Mouse (Mus musculus) neural tube, embryonic 12.5 days (tissue): ENCODE results near the gene Saa3. TPM values are rescaled to one million over a fixed set of nuclear protein-coding genes. Genes with fewer than 3 reads are reported as not detected.
"Not testable (repeated sequence)": the region's sequence is repeated elsewhere in the genome, so short reads cannot be mapped to it uniquely, and the experiment has no call there.

Experiments
- ATAC-seq: fragments of 200-750 bp; cut with Nextera tagmentation; 2 replicates; pipeline ENCODE4 v1.8.0; 2017; ENCODE audit warnings: low read depth, mild to moderate bottlenecking, moderate TSS enrichment, moderate library complexity; ENCODE audit not compliant: low FRiP score
- H3K27ac ChIP-seq: fragments of 300-500 bp; sonication (generic); 2 replicates; pipeline ENCODE4 v1.5.1; 2016
- H3K27me3 ChIP-seq: fragments of 300-500 bp; sonication (generic); replicated peaks from 2 replicates; pipeline ENCODE4 v1.6.1; 2016; ENCODE audit warnings: mild to moderate bottlenecking
- H3K36me3 ChIP-seq: fragments of 300-500 bp; sonication (generic); 2 replicates; pipeline ENCODE4 v1.6.1; 2016; ENCODE audit warnings: mild to moderate bottlenecking
- H3K4me1 ChIP-seq: fragments of 300-500 bp; sonication (generic); 2 replicates; pipeline ENCODE4 v1.6.1; 2016
- H3K4me2 ChIP-seq: fragments of 300-500 bp; sonication (generic); replicated peaks from 2 replicates; pipeline ENCODE4 v1.6.1; 2016; ENCODE audit warnings: mild to moderate bottlenecking
- H3K4me3 ChIP-seq: fragments of 300-500 bp; sonication (generic); 2 replicates; pipeline ENCODE4 v1.5.1; 2016
- H3K9ac ChIP-seq: fragments of 300-500 bp; sonication (generic); 2 replicates; pipeline ENCODE4 v1.6.1; 2016; ENCODE audit warnings: mild to moderate bottlenecking
- H3K9me3 ChIP-seq: fragments of 300-500 bp; sonication (generic); 2 replicates; pipeline ENCODE4 v1.6.1; 2016; ENCODE audit warnings: mild to moderate bottlenecking
- WGBS: fragments of 180-500 bp; shearing (Covaris S2); methylation state at CpG from one replicate; pipeline ENCODE4 v1.1.7; 2016; 5-methylcytosine and 5-hydroxymethylcytosine counted together
- polyA plus RNA-seq: library from polyadenylated mRNA; unstranded; fragments of >200 nt; fragmentation: Nextera tagmentation; extraction: Ambion mirVana; gene quantifications from 2 replicates; pipeline ENCODE4 v1.2.1, GENCODE M21; 2016

Saa3 gene
- polyA plus RNA-seq, result 0.47 TPM in 1 of 2 replicates, not detected in the other

DNA sequence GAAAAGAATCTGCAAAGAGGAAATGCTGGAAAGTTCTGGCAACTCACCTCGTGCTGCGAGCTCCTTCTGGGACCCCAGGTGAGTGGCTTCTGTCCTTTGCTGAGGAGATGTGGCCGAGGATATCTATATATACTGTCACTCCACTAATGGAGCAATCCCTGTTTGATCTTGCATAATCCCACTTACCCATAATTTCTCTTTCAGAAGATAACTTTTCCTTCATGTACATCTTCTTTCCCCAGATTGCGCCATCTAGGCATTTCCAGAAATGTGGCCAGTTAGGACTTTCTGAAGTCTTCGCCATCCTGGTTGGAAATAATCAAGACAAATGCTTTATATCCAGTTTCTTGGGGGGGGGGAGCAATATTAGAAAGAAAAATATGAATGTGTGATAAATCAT lies at the start of gene Saa3:
Saa3 (minus strand) TSS at position 101 of the 400 bp plus-strand sequence.
- no peaks in the 10 kb centered on the region for H3K9me3 ChIP-seq
- H3K4me1 ChIP-seq, result no peaks in the 10 kb centered on the region; the same call in 1 of the 2 replicates
- H3K4me2 ChIP-seq, result no peak within 1 kb of the TSS
- no peak within 1 kb of the TSS for H3K4me3 ChIP-seq
- no peaks in the 10 kb centered on the region for H3K36me3 ChIP-seq
- no peaks in the 10 kb centered on the region for H3K27me3 ChIP-seq
- WGBS, result 92% methylated on average over 5 of the region's 5 CpGs
- H3K27ac ChIP-seq, result no peak within 1 kb of the TSS
- no peak for ATAC-seq
- no peak within 1 kb of the TSS for H3K9ac ChIP-seq

DNA sequence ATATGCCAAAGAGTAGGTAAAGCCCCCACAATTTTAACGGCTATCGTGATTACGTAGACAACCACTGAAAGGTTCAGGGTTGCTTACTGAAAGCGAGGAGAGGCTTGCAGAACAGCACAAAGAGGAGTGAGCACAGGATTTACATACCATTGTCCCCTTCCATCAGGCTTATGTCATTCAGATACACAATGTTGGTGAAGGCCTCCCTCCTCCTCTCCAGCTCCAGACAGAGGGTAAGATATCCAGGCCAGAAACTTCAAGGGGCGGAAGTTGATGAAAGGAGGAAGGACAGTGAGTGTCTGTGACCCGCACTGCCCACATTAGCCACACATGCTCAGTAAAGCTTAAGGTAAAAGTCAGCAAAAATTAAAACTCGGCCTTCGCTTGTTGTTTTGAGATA lies 49.2 kb upstream of the Saa3 start:
- 95% methylated on average over 8 of the region's 8 CpGs for WGBS
- Histone ChIP-seq H3K27me3 (no peaks in the 10 kb centered on the region), H3K9ac (no peak overlapping the region), H3K4me1 (no peaks in the 10 kb centered on the region), H3K4me3 (no peak overlapping the region), H3K9me3 (no peaks in the 10 kb centered on the region), H3K36me3 (peaks cover 84% of the 10 kb centered on the region), H3K4me2 (no peak overlapping the region), H3K27ac (no peak overlapping the region)
- ATAC-seq, result no peak

GRCm38 (mm10) chr7:46762601-46763000 lies 47.1 kb upstream of the Saa3 start:
- Histone ChIP-seq H3K4me3 (no peak overlapping the region), H3K27me3 (no peaks in the 10 kb centered on the region), H3K4me2 (no peak overlapping the region), H3K4me1 (no peaks in the 10 kb centered on the region), H3K36me3 (peaks cover 70% of the 10 kb centered on the region), H3K27ac (no peak overlapping the region), H3K9ac (no peak overlapping the region), H3K9me3 (no peaks in the 10 kb centered on the region)
- ATAC-seq, result no peak
- WGBS, result 94% methylated on average over 5 of the region's 5 CpGs

- Histone ChIP-seq H3K4me1 (no peaks in the 10 kb centered on the region), H3K27ac (no peak overlapping the region), H3K9me3 (no peaks in the 10 kb centered on the region), H3K4me3 (no peak overlapping the region), H3K4me2 (no peak overlapping the region), H3K36me3 (peaks cover 62% of the 10 kb centered on the region), H3K9ac (no peak overlapping the region), H3K27me3 (no peaks in the 10 kb centered on the region)
- ATAC-seq, result no peak
- WGBS, result 77% methylated on average over 11 of the region's 11 CpGs
Observed at GRCm38 (mm10) chr7:46761049-46761795, 45.7 kb upstream of the Saa3 start.

DNA sequence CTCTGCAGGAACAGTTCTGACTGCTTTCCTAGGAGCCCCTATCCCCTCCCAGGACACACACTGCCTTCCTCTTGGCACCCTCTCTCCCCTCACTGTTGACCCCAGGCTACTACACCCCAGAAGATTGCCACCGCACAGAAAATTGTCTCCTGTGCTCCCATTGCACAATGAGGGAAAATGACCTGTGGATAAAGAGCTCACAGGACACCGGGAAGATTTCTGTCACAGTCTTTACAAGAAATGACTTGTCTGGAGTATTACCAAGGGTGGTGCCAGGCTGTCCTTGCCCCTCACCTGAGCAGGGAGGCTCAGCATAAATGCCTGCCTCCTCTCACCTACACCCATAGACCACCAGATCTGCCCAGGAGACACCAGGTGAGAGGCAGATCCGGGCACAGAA lies 36.0 kb upstream of the Saa3 start, which contains the start of gene Saa2:
Saa2 (plus strand) TSS at position 301 of the 400 bp plus-strand sequence.
- no peak within 1 kb of the TSS for H3K9ac ChIP-seq
- 78% methylated on average over 3 of the region's 3 CpGs for WGBS
- H3K27ac ChIP-seq, result no peak within 1 kb of the TSS
- ATAC-seq, result no peak
- H3K4me1 ChIP-seq, result no peaks in the 10 kb centered on the region
- no peaks in the 10 kb centered on the region for H3K9me3 ChIP-seq
- H3K27me3 ChIP-seq, result no peaks in the 10 kb centered on the region
- H3K36me3 ChIP-seq, result no peaks in the 10 kb centered on the region
- no peak within 1 kb of the TSS for H3K4me3 ChIP-seq
- no peak within 1 kb of the TSS for H3K4me2 ChIP-seq

DNA sequence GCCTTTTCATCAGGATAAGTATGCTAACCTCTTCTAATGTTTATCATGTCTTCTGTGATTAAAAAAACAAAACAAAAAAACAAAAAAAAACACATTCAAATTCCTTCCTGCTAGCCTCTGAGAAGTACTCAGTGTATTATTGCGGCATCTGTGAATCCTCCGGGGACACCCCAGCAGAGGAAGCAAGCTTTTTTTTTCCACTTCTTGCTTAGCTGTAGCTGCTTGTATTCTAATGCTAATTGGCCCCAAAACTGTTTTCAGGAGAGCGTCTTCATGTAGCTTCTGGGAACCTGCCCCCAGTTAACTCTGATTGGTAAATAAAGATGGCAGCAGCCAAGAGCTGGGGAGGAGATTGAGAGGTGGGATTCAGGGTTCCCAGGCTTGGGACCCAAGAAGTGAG lies 33.0 kb upstream of the Saa3 start:
- H3K4me1 ChIP-seq, result no peaks in the 10 kb centered on the region
- H3K4me3 ChIP-seq, result no peak overlapping the region
- no peaks in the 10 kb centered on the region for H3K36me3 ChIP-seq
- H3K9me3 ChIP-seq, result no peaks in the 10 kb centered on the region
- no peak overlapping the region for H3K27ac ChIP-seq
- no peak for ATAC-seq
- H3K4me2 ChIP-seq, result no peak overlapping the region
- no peaks in the 10 kb centered on the region for H3K27me3 ChIP-seq
- 44% methylated on average over 3 of the region's 3 CpGs for WGBS
- H3K9ac ChIP-seq, result no peak overlapping the region

DNA sequence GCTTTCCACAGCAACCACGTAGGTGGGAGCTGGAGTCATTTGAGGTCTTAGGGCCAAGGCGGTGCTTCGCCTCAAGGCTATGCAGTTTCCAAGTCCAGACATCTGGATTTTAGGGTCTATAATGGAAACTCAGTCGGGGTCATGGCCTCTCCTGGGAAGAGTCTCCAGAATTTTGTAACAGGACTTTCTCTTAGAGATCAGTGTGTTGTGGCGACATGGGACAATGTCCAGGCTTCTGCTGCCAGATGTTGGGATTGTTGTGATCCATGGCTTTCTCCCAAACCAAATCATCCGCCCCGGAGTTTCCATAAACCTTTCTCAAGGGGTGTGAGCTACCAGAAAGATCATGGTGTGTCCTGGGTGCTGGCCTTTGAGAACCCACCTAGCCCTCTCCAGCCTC lies 30.9 kb upstream of the Saa3 start:
- Histone ChIP-seq H3K36me3 (no peaks in the 10 kb centered on the region), H3K4me3 (no peak overlapping the region), H3K27me3 (no peaks in the 10 kb centered on the region), H3K4me1 (no peaks in the 10 kb centered on the region), H3K4me2 (no peak overlapping the region), H3K27ac (no peak overlapping the region), H3K9me3 (no peaks in the 10 kb centered on the region), H3K9ac (no peak overlapping the region)
- WGBS, result 91% methylated on average over 7 of the region's 7 CpGs
- no peak for ATAC-seq

DNA sequence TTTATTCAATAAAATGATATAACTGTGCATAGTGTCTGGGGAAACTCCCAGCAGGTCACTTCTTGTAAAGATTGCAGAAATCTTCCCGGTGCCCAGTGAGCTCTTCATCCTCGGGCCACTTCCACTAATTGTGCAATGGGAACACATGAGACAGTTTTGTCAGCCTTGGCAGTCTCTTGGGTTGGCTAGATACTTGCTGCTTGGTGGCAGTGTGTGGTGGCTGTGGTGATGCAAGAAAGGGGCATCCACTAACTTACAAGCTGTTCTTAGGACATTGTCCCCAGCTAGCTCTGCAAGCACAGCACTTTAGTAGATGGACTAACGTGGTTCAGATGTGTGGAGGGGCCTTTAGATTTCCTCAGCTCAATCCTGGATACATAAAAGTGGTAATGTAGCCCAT lies 30.3 kb upstream of the Saa3 start:
- H3K4me2 ChIP-seq, result no peak overlapping the region
- WGBS, result 86% methylated on average over 3 of the region's 3 CpGs
- H3K4me3 ChIP-seq, result no peak overlapping the region
- H3K36me3 ChIP-seq, result no peaks in the 10 kb centered on the region
- no peaks in the 10 kb centered on the region for H3K9me3 ChIP-seq
- no peak overlapping the region for H3K27ac ChIP-seq
- H3K9ac ChIP-seq, result no peak overlapping the region
- H3K27me3 ChIP-seq, result no peaks in the 10 kb centered on the region
- ATAC-seq, result no peak
- no peaks in the 10 kb centered on the region for H3K4me1 ChIP-seq

DNA sequence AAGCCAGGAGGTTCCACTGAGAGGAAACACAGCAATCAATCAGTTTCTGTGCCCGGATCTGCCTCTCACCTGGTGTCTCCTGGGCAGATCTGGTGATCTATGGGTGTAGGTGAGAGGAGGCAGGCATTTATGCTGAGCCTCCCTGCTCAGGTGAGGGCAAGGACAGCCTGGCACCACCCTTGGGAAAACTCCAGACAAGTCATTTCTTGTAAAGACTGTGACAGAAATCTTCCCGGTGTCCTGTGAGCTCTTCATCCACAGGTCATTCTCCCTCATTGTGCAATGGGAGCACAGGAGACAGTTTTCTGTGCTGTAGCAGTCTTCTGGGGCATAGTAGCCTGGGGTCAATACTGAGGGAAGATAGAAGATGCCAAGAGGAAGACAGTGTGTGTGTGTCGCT lies 27.4 kb upstream of the Saa3 start, which contains the start of gene Saa1:
Saa1 (minus strand) TSS at position 101 of the 400 bp plus-strand sequence.
- H3K9ac ChIP-seq, ATAC-seq, H3K36me3 ChIP-seq, H3K4me3 ChIP-seq, H3K9me3 ChIP-seq, H3K4me2 ChIP-seq, H3K27me3 ChIP-seq, H3K4me1 ChIP-seq, H3K27ac ChIP-seq: not testable (repeated sequence)
- 80% methylated on average over 3 of the region's 3 CpGs for WGBS

GRCm38 (mm10) chr7:46740041-46740440 lies 24.5 kb upstream of the Saa3 start:
- 77% methylated on average over 5 of the region's 5 CpGs for WGBS
- H3K27me3 ChIP-seq, H3K4me1 ChIP-seq, H3K27ac ChIP-seq, H3K4me3 ChIP-seq, H3K9me3 ChIP-seq, H3K9ac ChIP-seq, ATAC-seq, H3K36me3 ChIP-seq, H3K4me2 ChIP-seq: not testable (repeated sequence)

GRCm38 (mm10) chr7:46738561-46739460 lies 23.3 kb upstream of the Saa3 start:
- Histone ChIP-seq H3K9ac (no peak overlapping the region), H3K4me3 (no peak overlapping the region), H3K36me3 (no peaks in the 10 kb centered on the region), H3K9me3 (no peaks in the 10 kb centered on the region), H3K27me3 (no peaks in the 10 kb centered on the region), H3K4me1 (no peaks in the 10 kb centered on the region), H3K27ac (no peak overlapping the region), H3K4me2 (no peak overlapping the region)
- no peak for ATAC-seq
- 82% methylated on average over 12 of the region's 12 CpGs for WGBS

DNA sequence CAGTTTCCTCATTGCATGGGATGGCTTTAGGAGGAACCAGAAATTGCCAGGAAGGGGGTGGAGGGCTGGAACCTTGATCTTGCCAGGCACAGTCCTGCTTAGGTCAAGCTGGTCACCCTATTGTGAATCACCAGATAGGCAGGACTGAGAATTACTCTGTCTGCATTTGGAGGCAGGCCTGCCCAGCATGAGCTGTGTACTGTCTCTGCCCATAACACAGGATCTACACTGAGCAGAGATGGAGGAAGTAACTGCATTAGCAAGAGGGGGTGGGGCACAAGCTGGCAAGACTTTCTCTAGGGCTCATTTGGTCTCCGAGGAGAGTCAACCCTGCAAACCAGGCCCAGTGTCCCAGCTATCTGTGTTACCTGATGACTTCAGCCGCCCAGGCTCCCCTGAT lies 19.5 kb upstream of the Saa3 start:
- no peak for ATAC-seq
- Histone ChIP-seq H3K9me3 (no peaks in the 10 kb centered on the region), H3K27ac (no peak overlapping the region), H3K27me3 (no peaks in the 10 kb centered on the region), H3K9ac (no peak overlapping the region), H3K4me3 (no peak overlapping the region), H3K4me1 (no peaks in the 10 kb centered on the region), H3K36me3 (no peaks in the 10 kb centered on the region), H3K4me2 (no peak overlapping the region)
- 76% methylated on average over 2 of the region's 2 CpGs for WGBS
